Mouse (Mus musculus) liver, embryonic 14.5 days (tissue): Measurements from ENCODE around the gene Hipk4.

Experiments used
- CTCF ChIP-seq: IDR thresholded peaks from 2 replicates; pipeline ENCODE4 v1.5.1; 2016; ENCODE audit warnings: antibody characterized with exemption, low read depth, control low read depth
- EP300 ChIP-seq: IDR thresholded peaks from 2 replicates; pipeline ENCODE4 v1.6.1; 2016; ENCODE audit warnings: antibody characterized with exemption, low read depth

- no peak for TF ChIP-seq CTCF
- TF ChIP-seq EP300 = no peak
Measured at GRCm38 (mm10) chr7:27541431-27541830, 18.4 kb downstream of the Hipk4 start.
